ENCODE assay signal across 28 mouse cellular contexts in genomic region chr11:61465422-61465821, GRCm38 (mm10). TPM values are rescaled to one million over a fixed set of nuclear protein-coding genes. Genes with fewer than 3 reads are reported as not detected.
DNase-seq lines count a peak whose midpoint lies in the region; ATAC-seq and TF ChIP-seq lines count a peak whose summit lies in the region.
"Had no signal": no experiment of that assay in that cellular context is flagged by ENCODE, and none has a peak within 500 bp of the region (broad histone marks: within the 10 kb centered on the region; RNA-seq: fewer than 3 reads in every experiment).

No protein-coding gene starts in this region.

- no peak overlapping the region for H3K4me3 ChIP-seq in hindbrain, postnatal 0 days (ENCODE audit: low read length)
- no peak overlapping the region for H3K4me3 ChIP-seq in hindbrain, embryonic 16.5 days (ENCODE audit: low read length)
- H3K4me3 ChIP-seq in lung, embryonic 14.5 days (ENCODE audit: low read depth, low read length): no peak overlapping the region
- H3K4me3 ChIP-seq: forebrain, embryonic 15.5 days; hindbrain, embryonic 13.5 days; limb, embryonic 10.5 days; limb, embryonic 15.5 days; liver, embryonic 13.5 days; midbrain, embryonic 10.5 days; midbrain, embryonic 15.5 days; neural tube, embryonic 15.5 days had no signal

- H3K27me3 ChIP-seq in hindbrain, postnatal 0 days (ENCODE audit: insufficient read depth, low read length): no peaks in the 10 kb centered on the region
- no peaks in the 10 kb centered on the region for H3K27me3 ChIP-seq in hindbrain, embryonic 16.5 days (replicated peaks; ENCODE audit: control insufficient read depth, insufficient read depth, low read length)
- no peaks in the 10 kb centered on the region for H3K27me3 ChIP-seq in lung, embryonic 14.5 days (ENCODE audit: insufficient read depth, low read length)
- H3K27me3 ChIP-seq: forebrain, embryonic 15.5 days; hindbrain, embryonic 13.5 days; limb, embryonic 15.5 days; liver, embryonic 13.5 days; midbrain, embryonic 15.5 days; neural tube, embryonic 15.5 days had no signal

- 45% methylated on average over 4 of the region's 4 CpGs for WGBS in hindbrain, postnatal 0 days
- WGBS in hindbrain, embryonic 16.5 days: 47% methylated on average over 4 of the region's 4 CpGs
- WGBS in lung, embryonic 14.5 days: 17% methylated on average over 4 of the region's 4 CpGs

- H3K9me3 ChIP-seq in hindbrain, postnatal 0 days (ENCODE audit: low read length): 0 out of 2 replicates have a peak, but pooled peaks cover 2% of the 10 kb centered on the region
- H3K9me3 ChIP-seq in hindbrain, embryonic 16.5 days (ENCODE audit: control insufficient read depth, low read length): no peaks in the 10 kb centered on the region
- no peaks in the 10 kb centered on the region for H3K9me3 ChIP-seq in lung, embryonic 14.5 days (ENCODE audit: low read depth, low read length)
- H3K9me3 ChIP-seq: forebrain, embryonic 15.5 days; G1E; hindbrain, embryonic 13.5 days; limb, embryonic 10.5 days; limb, embryonic 15.5 days; liver, embryonic 13.5 days; midbrain, embryonic 10.5 days; midbrain, embryonic 15.5 days; neural tube, embryonic 15.5 days had no signal

- TF ChIP-seq CTCF in hindbrain, postnatal 0 days (IDR thresholded peaks at IDR 0.05; ENCODE audit: low read depth): no peak
- no peak for TF ChIP-seq CTCF in lung, embryonic 14.5 days (IDR thresholded peaks at IDR 0.05; ENCODE audit: low read depth)

- no peak overlapping the region for H3K4me2 ChIP-seq in hindbrain, postnatal 0 days (ENCODE audit: low read depth, low read length)
- no peak overlapping the region for H3K4me2 ChIP-seq in hindbrain, embryonic 16.5 days (ENCODE audit: low read length)
- no peak overlapping the region for H3K4me2 ChIP-seq in lung, embryonic 14.5 days
- H3K4me2 ChIP-seq: forebrain, embryonic 15.5 days; heart, embryonic 11.5 days; hindbrain, embryonic 13.5 days; limb, embryonic 15.5 days; liver, embryonic 13.5 days; midbrain, embryonic 15.5 days; neural tube, embryonic 15.5 days had no signal

- ATAC-seq in hindbrain, postnatal 0 days: no peak
- ATAC-seq in hindbrain, embryonic 16.5 days: no peak
- peak; percentile 75 for ATAC-seq in lung, embryonic 14.5 days (ENCODE audit: insufficient read depth)
- ATAC-seq: forebrain, embryonic 15.5 days; inflammation-experienced regulatory T-cells, adult 6 months; midbrain, embryonic 15.5 days had no signal

- H3K4me1 ChIP-seq in hindbrain, postnatal 0 days (ENCODE audit: insufficient read depth, low read length): 0 out of 2 replicates have a peak, but pooled peaks cover 10% of the 10 kb centered on the region
- no peaks in the 10 kb centered on the region for H3K4me1 ChIP-seq in hindbrain, embryonic 16.5 days (ENCODE audit: control insufficient read depth, insufficient read depth, low read depth, low read length)
- peaks cover 24% of the 10 kb centered on the region for H3K4me1 ChIP-seq in lung, embryonic 14.5 days (ENCODE audit: insufficient read depth)
- H3K4me1 ChIP-seq: hindbrain, embryonic 13.5 days; liver, embryonic 13.5 days; midbrain, embryonic 15.5 days; neural tube, embryonic 15.5 days had no signal

- no peaks in the 10 kb centered on the region for H3K36me3 ChIP-seq in hindbrain, postnatal 0 days (ENCODE audit: insufficient read depth, low read length)
- no peaks in the 10 kb centered on the region for H3K36me3 ChIP-seq in hindbrain, embryonic 16.5 days (ENCODE audit: control insufficient read depth, insufficient read depth, low read length)
- H3K36me3 ChIP-seq in lung, embryonic 14.5 days (ENCODE audit: insufficient read depth): no peaks in the 10 kb centered on the region
- H3K36me3 ChIP-seq: forebrain, embryonic 15.5 days; G1E; hindbrain, embryonic 13.5 days; limb, embryonic 10.5 days; limb, embryonic 15.5 days; liver, embryonic 13.5 days; midbrain, embryonic 10.5 days; midbrain, embryonic 15.5 days; neural tube, embryonic 15.5 days had no signal

- no peak overlapping the region for H3K9ac ChIP-seq in hindbrain, postnatal 0 days (replicated peaks; ENCODE audit: low read length)
- H3K9ac ChIP-seq in hindbrain, embryonic 16.5 days (ENCODE audit: low read depth, low read length): no peak overlapping the region
- no peak overlapping the region for H3K9ac ChIP-seq in lung, embryonic 14.5 days
- H3K9ac ChIP-seq: forebrain, embryonic 15.5 days; hindbrain, embryonic 13.5 days; limb, embryonic 15.5 days; liver, embryonic 13.5 days; midbrain, embryonic 15.5 days; neural tube, embryonic 15.5 days had no signal

- H3K27ac ChIP-seq in hindbrain, postnatal 0 days: no peak overlapping the region
- H3K27ac ChIP-seq in hindbrain, embryonic 16.5 days (ENCODE audit: low read depth, low read length): no peak overlapping the region
- peak overlapping the region; percentile 81 for H3K27ac ChIP-seq in lung, embryonic 14.5 days (ENCODE audit: low read depth)
- H3K27ac ChIP-seq: forebrain, embryonic 15.5 days; hindbrain, embryonic 13.5 days; limb, embryonic 10.5 days; limb, embryonic 15.5 days; liver, embryonic 13.5 days; midbrain, embryonic 10.5 days; midbrain, embryonic 15.5 days; neural tube, embryonic 15.5 days had no signal

- DNase-seq in hindbrain, postnatal 0 days (ENCODE audit: low spot score): peak; percentile 11
- DNase-seq in lung, embryonic 14.5 days: peak; percentile 91
- no peak for DNase-seq in lung, adult 18-20 months
- peak; percentile 4 for DNase-seq in thymus, postnatal 0 days (ENCODE audit: low spot score)
- no peak for DNase-seq in thymus, postnatal 4 days
- DNase-seq in heart, adult 11 months: no peak
- DNase-seq: adrenal gland, postnatal 10 days; gastrocnemius, postnatal 25 days; heart, adult 18-20 months; heart, postnatal 4 days; kidney, adult 9 months; layer of hippocampus, adult 9-11 months; liver, embryonic 13.5 days; lung, adult 2 months; right cerebral cortex, postnatal 25 days had no signal

RNA-seq across cellular contexts. Expression of gene Rnf112, which starts 11.5 kb away (rescaled TPM):
- 74.3 and 74.9 TPM in 2 replicates for total RNA-seq in hindbrain, postnatal 0 days (2014; rRNA removed)
- polyA plus RNA-seq in hindbrain, postnatal 0 days (2015; fragmentation: Nextera tagmentation; extraction: Ambion mirVana): 22.0 and 23.8 TPM in 2 replicates
- 30.4 and 32.4 TPM in 2 replicates for polyA plus RNA-seq in hindbrain, embryonic 16.5 days (2015; fragmentation: Nextera tagmentation; extraction: Ambion mirVana)
- 0.31 and 0.42 TPM in 2 replicates for polyA plus RNA-seq in lung, embryonic 14.5 days (2014; fragmentation: Nextera tagmentation; extraction: Ambion mirVana)
- not detected in 2 replicates for polyA plus RNA-seq in thymus, postnatal 0 days (2015; fragmentation: Nextera tagmentation; extraction: Ambion mirVana)
- total RNA-seq: gastrocnemius, adult 18-20 months; megakaryocyte progenitor cell, adult 5-6 weeks had no signal
- polyA plus RNA-seq: G1E; inflammation-experienced regulatory T-cells, adult 6 months had no signal

RNA-seq across cellular contexts. Expression of gene Mfap4, which starts 19.8 kb away (rescaled TPM):
- total RNA-seq in hindbrain, postnatal 0 days (2014; rRNA removed): 42.1 and 68.1 TPM in 2 replicates
- polyA plus RNA-seq in hindbrain, postnatal 0 days (2015; fragmentation: Nextera tagmentation; extraction: Ambion mirVana): 38.7 and 43.3 TPM in 2 replicates
- polyA plus RNA-seq in hindbrain, embryonic 16.5 days (2015; fragmentation: Nextera tagmentation; extraction: Ambion mirVana): 49.6 and 67.9 TPM in 2 replicates
- polyA plus RNA-seq in lung, embryonic 14.5 days (2014; fragmentation: Nextera tagmentation; extraction: Ambion mirVana): 615 and 660 TPM in 2 replicates
- polyA plus RNA-seq in thymus, postnatal 0 days (2015; fragmentation: Nextera tagmentation; extraction: Ambion mirVana): 5.5 and 10.7 TPM in 2 replicates
- total RNA-seq: megakaryocyte progenitor cell, adult 5-6 weeks had no signal
- polyA plus RNA-seq: G1E; inflammation-experienced regulatory T-cells, adult 6 months had no signal

RNA-seq across cellular contexts. Expression of gene Mapk7, which starts 28.8 kb away (rescaled TPM):
- 50.5 and 58.8 TPM in 2 replicates for total RNA-seq in hindbrain, postnatal 0 days (2014; rRNA removed)
- polyA plus RNA-seq in hindbrain, postnatal 0 days (2015; fragmentation: Nextera tagmentation; extraction: Ambion mirVana): 43.1 TPM in 2 replicates
- 63.3 and 73.1 TPM in 2 replicates for polyA plus RNA-seq in hindbrain, embryonic 16.5 days (2015; fragmentation: Nextera tagmentation; extraction: Ambion mirVana)
- polyA plus RNA-seq in lung, embryonic 14.5 days (2014; fragmentation: Nextera tagmentation; extraction: Ambion mirVana): 62.8 and 69.6 TPM in 2 replicates
- polyA plus RNA-seq in thymus, postnatal 0 days (2015; fragmentation: Nextera tagmentation; extraction: Ambion mirVana): 26.0 and 26.2 TPM in 2 replicates

RNA-seq across cellular contexts. Expression of gene B9d1, which starts 39.5 kb away (rescaled TPM):
- 22.8 and 33.9 TPM in 2 replicates for total RNA-seq in hindbrain, postnatal 0 days (2014; rRNA removed)
- 26.2 and 29.7 TPM in 2 replicates for polyA plus RNA-seq in hindbrain, postnatal 0 days (2015; fragmentation: Nextera tagmentation; extraction: Ambion mirVana)
- 35.2 and 36.2 TPM in 2 replicates for polyA plus RNA-seq in hindbrain, embryonic 16.5 days (2015; fragmentation: Nextera tagmentation; extraction: Ambion mirVana)
- polyA plus RNA-seq in lung, embryonic 14.5 days (2014; fragmentation: Nextera tagmentation; extraction: Ambion mirVana): 48.9 and 54.1 TPM in 2 replicates
- 6.7 and 8.9 TPM in 2 replicates for polyA plus RNA-seq in thymus, postnatal 0 days (2015; fragmentation: Nextera tagmentation; extraction: Ambion mirVana)

Comparison
In these comparisons a context has a peak if more than half of its experiments do, and no peak if none do; other contexts are left out.
1. DNase-seq: peak in hindbrain, postnatal 0 days (single experiment), lung, embryonic 14.5 days (single experiment) and thymus, postnatal 0 days (single experiment); none in lung, adult 18-20 months (0 of 2), thymus, postnatal 4 days (single experiment) and heart, adult 11 months (single experiment).
2. RNA of gene Rnf112, which starts 11.5 kb away (polyA plus RNA-seq): 30.4 to 32.4 TPM in hindbrain, embryonic 16.5 days and 22.0 to 23.8 TPM in hindbrain, postnatal 0 days; 0.31 to 0.42 TPM in lung, embryonic 14.5 days and not detected in thymus, postnatal 0 days; every median in the first group is over 10 times any median in the second.